Mouse (Mus musculus) liver, adult 2 months (tissue): ENCODE data around the gene Srsf2. TPM values are rescaled to one million over a fixed set of nuclear protein-coding genes. Genes with fewer than 3 reads are reported as not detected.

Experiments
- DNase-seq: peaks from one replicate; pipeline ENCODE4 v3.0.0-alpha.2; 2011; ENCODE audit warnings: low read depth, low spot score; ENCODE audit errors: extremely low read depth
- H3K27ac ChIP-seq: fragments of 200-500 bp; replicated peaks from 2 replicates; pipeline ENCODE4 v1.5.1; 2012; ENCODE audit warnings: low read depth, mild to moderate bottlenecking, control low read depth, inconsistent platforms, low read length; ENCODE audit not compliant: insufficient read depth
- H3K27me3 ChIP-seq: fragments of 200-500 bp; 2 replicates; pipeline ENCODE4 v1.6.1; 2012; ENCODE audit warnings: mild to moderate bottlenecking, moderate library complexity, low read length, inconsistent platforms; ENCODE audit not compliant: control insufficient read depth, insufficient read depth
- H3K36me3 ChIP-seq: fragments of 200-500 bp; 2 replicates; pipeline ENCODE4 v1.6.1; 2012; ENCODE audit warnings: low read length, inconsistent platforms; ENCODE audit not compliant: control insufficient read depth, insufficient read depth
- H3K4me1 ChIP-seq: fragments of 200-500 bp; 2 replicates; pipeline ENCODE4 v1.6.1; 2011; ENCODE audit warnings: low read length; ENCODE audit not compliant: control insufficient read depth, insufficient read depth
- H3K4me3 ChIP-seq: fragments of 200-500 bp; 2 replicates; pipeline ENCODE4 v1.5.1; 2011; ENCODE audit warnings: low read depth, mild to moderate bottlenecking, control low read depth, low read length, moderate library complexity; ENCODE audit not compliant: insufficient read depth
- H3K79me2 ChIP-seq: fragments of 200-500 bp; 2 replicates; pipeline ENCODE4 v1.6.1; 2012; ENCODE audit warnings: inconsistent platforms, mild to moderate bottlenecking, low read length, moderate library complexity; ENCODE audit not compliant: control insufficient read depth, insufficient read depth
- H3K9ac ChIP-seq: fragments of 200-500 bp; 2 replicates; pipeline ENCODE4 v1.6.1; 2012; ENCODE audit warnings: low read depth, mild to moderate bottlenecking, control low read depth, inconsistent platforms, low read length
- CTCF ChIP-seq: fragments of 200-500 bp; IDR thresholded peaks from 2 replicates; pipeline ENCODE4 v1.5.1; 2011; ENCODE audit warnings: low read depth, low read length, control low read depth
- POLR2A ChIP-seq: fragments of 200-500 bp; IDR thresholded peaks from 2 replicates; pipeline ENCODE4 v1.6.1; 2011; ENCODE audit warnings: low read length, control low read depth; ENCODE audit not compliant: insufficient read depth; ENCODE audit errors: extremely low read depth
- WGBS: fragments of 180-500 bp; shearing (Covaris S2); methylation state at CpG from one replicate; pipeline ENCODE4 v1.1.7; 2018; 5-methylcytosine and 5-hydroxymethylcytosine counted together
- polyA plus RNA-seq: library from polyadenylated mRNA; depleted of rRNA; stranded (reverse); fragments of >200 nt; gene quantifications from 2 replicates; pipeline ENCODE4 v1.2.3, GENCODE M21; 2012
- total RNA-seq: library from RNA; depleted of rRNA; stranded (reverse); fragments of >200 nt; gene quantifications from 2 replicates; pipeline ENCODE4 v1.2.3, GENCODE M21; 2014

Srsf2 gene
- total and polyA plus RNA-seq, 2 experiments: 50.6 to 250 TPM

- H3K9ac ChIP-seq: no peak overlapping the region
- TF ChIP-seq CTCF (no peak), POLR2A (no peak)
- WGBS: 76% methylated on average over 5 of the region's 5 CpGs
- H3K36me3 ChIP-seq: no peaks in the 10 kb centered on the region
- no peak overlapping the region for H3K27ac ChIP-seq
- H3K79me2 ChIP-seq: no peaks in the 10 kb centered on the region
- no peak for DNase-seq
- no peak overlapping the region for H3K4me3 ChIP-seq
- H3K4me1 ChIP-seq: no peaks in the 10 kb centered on the region
- no peaks in the 10 kb centered on the region for H3K27me3 ChIP-seq
These were observed 36.1 kb downstream of the Srsf2 start for GRCm38 (mm10) chr11:116816769-116817168.

- H3K27ac ChIP-seq: peak overlapping the region; percentile 46; the same call in 1 of the 2 replicates
- H3K79me2 ChIP-seq: no peaks in the 10 kb centered on the region
- no peak overlapping the region for H3K4me3 ChIP-seq
- no peaks in the 10 kb centered on the region for H3K4me1 ChIP-seq
- no peaks in the 10 kb centered on the region for H3K36me3 ChIP-seq
- WGBS: 70% methylated on average over 7 of the region's 7 CpGs
- no peak overlapping the region; the same call in 1 of the 2 replicates for H3K9ac ChIP-seq
- no peak for DNase-seq
- TF ChIP-seq CTCF (no peak), POLR2A (no peak)
- H3K27me3 ChIP-seq: no peaks in the 10 kb centered on the region
These were observed 37.9 kb downstream of the Srsf2 start for GRCm38 (mm10) chr11:116814884-116815415.

- no peak overlapping the region for H3K9ac ChIP-seq
- H3K36me3 ChIP-seq: no peaks in the 10 kb centered on the region
- TF ChIP-seq CTCF (no peak), POLR2A (no peak)
- WGBS: 63% methylated on average over 20 of the region's 20 CpGs
- peak overlapping the region; percentile 46 for H3K27ac ChIP-seq
- H3K79me2 ChIP-seq: no peaks in the 10 kb centered on the region
- H3K4me3 ChIP-seq: no peak overlapping the region
- no peak for DNase-seq
- H3K27me3 ChIP-seq: no peaks in the 10 kb centered on the region
- no peaks in the 10 kb centered on the region for H3K4me1 ChIP-seq
These were observed 38.6 kb downstream of the Srsf2 start for GRCm38 (mm10) chr11:116814076-116814883.

GRCm38 (mm10) chr11:116813610-116814009, 39.3 kb downstream of the Srsf2 start:
- TF ChIP-seq POLR2A (no peak), CTCF (no peak)
- no peaks in the 10 kb centered on the region for H3K79me2 ChIP-seq
- H3K4me1 ChIP-seq: no peaks in the 10 kb centered on the region
- no peak overlapping the region for H3K4me3 ChIP-seq
- 89% methylated on average over 13 of the region's 13 CpGs for WGBS
- no peaks in the 10 kb centered on the region for H3K27me3 ChIP-seq
- peak overlapping the region; percentile 31 for H3K27ac ChIP-seq
- no peaks in the 10 kb centered on the region for H3K36me3 ChIP-seq
- no peak overlapping the region for H3K9ac ChIP-seq
- DNase-seq: no peak

- H3K79me2 ChIP-seq: no peaks in the 10 kb centered on the region
- H3K27ac ChIP-seq: no peak overlapping the region
- H3K36me3 ChIP-seq: no peaks in the 10 kb centered on the region
- no peaks in the 10 kb centered on the region for H3K4me1 ChIP-seq
- H3K4me3 ChIP-seq: no peak overlapping the region
- WGBS: 76% methylated on average over 21 of the region's 21 CpGs
- DNase-seq: no peak
- H3K9ac ChIP-seq: no peak overlapping the region
- H3K27me3 ChIP-seq: no peaks in the 10 kb centered on the region
- no peak for TF ChIP-seq POLR2A
- TF ChIP-seq CTCF: no peak
These were observed 39.9 kb downstream of the Srsf2 start for GRCm38 (mm10) chr11:116812793-116813529.
